Mouse (Mus musculus): ENCODE data around the gene Ciapin1. TPM values are rescaled to one million over a fixed set of nuclear protein-coding genes. Genes with fewer than 3 reads are reported as not detected.
A peak's percentile ranks its signal among the peaks of the same experiment; 100 is the strongest.

The Ciapin1 gene
- polyA plus RNA-seq (2016; fragmentation: Nextera tagmentation; extraction: Ambion mirVana): 80.9 and 83.4 TPM in 2 replicates

DNA sequence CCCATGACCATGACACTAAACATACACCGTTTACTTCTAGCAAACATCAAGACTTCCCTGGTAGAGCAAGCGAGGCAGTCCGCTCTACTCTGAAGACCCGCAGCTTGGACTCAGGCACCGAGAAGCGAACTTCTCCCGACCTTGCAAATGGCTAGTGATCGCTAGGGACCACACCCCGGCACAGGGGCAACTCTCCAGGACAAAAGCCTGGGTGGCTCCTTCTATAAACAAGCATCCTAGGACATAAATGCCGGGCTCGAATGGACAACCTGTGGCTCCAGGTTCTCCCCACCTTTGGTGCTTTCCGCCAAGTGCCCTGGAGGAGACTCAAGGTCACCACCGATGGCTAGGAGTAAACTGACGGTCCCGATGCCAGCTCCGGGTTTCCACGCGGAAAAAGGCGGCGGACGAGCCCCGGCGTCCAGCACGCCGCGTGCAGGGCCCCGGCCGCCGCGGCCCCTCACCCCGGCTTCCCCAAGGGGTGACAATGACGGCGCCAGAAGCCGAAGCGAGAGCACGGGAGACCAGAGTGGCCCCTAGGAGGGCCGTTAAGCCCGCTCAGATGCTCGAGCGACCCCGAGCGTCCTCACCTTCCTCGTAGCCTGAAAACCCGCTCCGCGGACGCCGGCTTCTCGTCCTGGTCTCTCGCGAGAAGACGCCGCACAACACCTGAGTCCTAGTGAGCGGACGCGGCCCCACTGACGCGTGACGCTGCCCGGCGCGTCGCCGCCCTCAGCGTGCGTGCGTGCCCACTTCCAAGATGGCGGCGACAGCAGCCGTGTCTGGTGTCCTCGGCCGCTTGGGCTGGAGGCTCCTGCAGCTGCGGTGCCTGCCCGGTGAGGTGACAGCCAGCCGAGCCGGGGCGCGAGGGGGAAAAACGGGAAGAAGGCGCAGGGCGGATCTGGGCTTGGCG lies at the start of gene Ciapin1, which contains the start of gene Coq9:
TSS of gene Ciapin1 (minus strand) at position 697 of the 913 bp plus-strand sequence.
TSS of gene Coq9 (plus strand) at position 660 of the 913 bp plus-strand sequence.
- Histone ChIP-seq H3K4me3 (peak within 1 kb of the TSS; percentile 88), H3K27me3 (replicated peaks) (no peaks in the 10 kb centered on the region), H3K9ac (peak within 1 kb of the TSS; percentile 97), H3K36me3 (peaks cover 19% of the 10 kb centered on the region), H3K9me3 (replicated peaks) (no peaks in the 10 kb centered on the region), H3K27ac (peak within 1 kb of the TSS; percentile 94), H3K4me2 (peak within 1 kb of the TSS; percentile 80), H3K4me1 (peaks cover 51% of the 10 kb centered on the region)
- ATAC-seq: peak; percentile 93
- under 1% methylated on average over 82 of the region's 82 CpGs for WGBS (ENCODE audit: insufficient replicate concordance)

DNA sequence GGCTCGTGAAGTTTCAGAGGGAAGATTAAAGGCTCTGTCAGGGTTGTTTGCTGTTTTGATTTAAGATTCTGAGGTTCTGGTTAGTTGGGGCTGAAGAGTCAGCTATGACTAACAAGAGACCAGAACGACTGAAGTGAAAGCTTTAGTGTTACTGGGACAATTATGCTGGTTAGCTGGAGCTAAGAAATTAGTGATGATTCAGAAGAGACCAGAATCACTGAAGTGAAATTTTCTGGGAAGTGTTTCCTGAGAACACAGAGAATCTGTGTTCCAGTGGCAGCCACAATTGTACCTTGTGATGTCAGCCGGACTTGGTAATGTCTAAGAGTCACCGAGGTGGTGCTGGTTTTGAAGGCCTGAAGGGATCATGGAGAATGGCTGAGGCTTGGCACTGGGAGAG lies 42.6 kb upstream of the Ciapin1 start:
- WGBS (ENCODE audit: insufficient replicate concordance): 55% methylated on average over 4 of the region's 4 CpGs
- no peaks in the 10 kb centered on the region for H3K9me3 ChIP-seq (replicated peaks)
- H3K27me3 ChIP-seq (replicated peaks): peaks cover 10% of the 10 kb centered on the region; the same call in 1 of the 2 replicates
- no peak overlapping the region for H3K4me2 ChIP-seq
- no peaks in the 10 kb centered on the region for H3K36me3 ChIP-seq
- peaks cover 12% of the 10 kb centered on the region for H3K4me1 ChIP-seq
- no peak for ATAC-seq
- no peak overlapping the region for H3K27ac ChIP-seq
- no peak overlapping the region for H3K4me3 ChIP-seq
- H3K9ac ChIP-seq: no peak overlapping the region

DNA sequence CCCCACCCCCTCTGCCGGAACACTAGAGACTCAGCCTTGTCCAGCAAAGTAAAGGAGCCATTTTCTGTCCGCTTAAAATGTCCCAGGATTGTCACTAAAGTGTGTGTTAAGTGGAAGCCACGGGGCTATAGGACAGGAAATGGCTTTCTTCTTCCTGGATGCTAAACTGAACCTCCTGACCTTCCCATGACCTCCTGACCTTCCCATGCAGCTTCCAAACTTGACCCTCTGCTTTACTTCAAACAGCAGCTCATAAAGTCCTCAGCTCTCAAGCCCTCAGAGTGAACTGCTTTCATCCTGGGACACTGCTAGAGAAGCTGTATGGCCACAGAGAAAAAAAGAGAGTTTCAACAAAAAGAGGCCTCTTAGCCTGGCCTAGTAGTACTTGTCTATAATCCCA lies 38.7 kb upstream of the Ciapin1 start:
- 50% methylated on average over 3 of the region's 3 CpGs for WGBS (ENCODE audit: insufficient replicate concordance)
- ATAC-seq: no peak
- Histone ChIP-seq H3K9me3 (replicated peaks) (no peaks in the 10 kb centered on the region), H3K27ac (peak overlapping the region; percentile 94), H3K9ac (no peak overlapping the region; the same call in 1 of the 2 replicates), H3K27me3 (replicated peaks) (peaks cover 29% of the 10 kb centered on the region), H3K4me2 (peak overlapping the region; percentile 89), H3K4me3 (no peak overlapping the region), H3K4me1 (peaks cover 46% of the 10 kb centered on the region), H3K36me3 (no peaks in the 10 kb centered on the region; the same call in 1 of the 2 replicates)

DNA sequence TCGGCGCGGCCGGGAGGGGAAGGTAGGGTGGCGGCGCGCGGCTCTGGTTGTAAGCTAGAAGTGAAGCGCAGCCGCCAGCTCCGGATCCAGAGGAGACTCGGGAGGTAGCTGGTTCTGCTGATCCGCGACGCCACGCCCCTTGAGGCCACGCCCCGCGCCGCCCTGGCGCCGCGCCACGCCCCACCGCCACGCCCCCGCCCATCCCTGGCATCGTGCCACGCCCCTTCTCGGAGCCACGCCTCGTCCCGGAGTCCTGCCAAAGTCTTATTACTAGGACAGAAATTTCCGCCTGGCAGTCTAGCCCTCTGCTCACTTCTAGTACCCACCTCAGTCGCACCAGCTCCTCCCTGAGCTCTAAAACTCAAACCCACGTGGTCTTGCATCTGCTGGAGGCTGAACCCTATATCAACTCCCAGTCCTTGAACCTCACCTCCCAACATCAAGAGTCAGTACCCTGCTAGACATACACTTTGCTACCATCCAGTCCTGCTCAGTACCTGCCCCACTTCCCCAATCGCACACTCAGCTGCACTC lies 38.1 kb upstream of the Ciapin1 start, which contains the start of gene Dok4:
TSS of gene Dok4 (minus strand) at position 134 of the 534 bp plus-strand sequence.
- Histone ChIP-seq H3K4me2 (peak within 1 kb of the TSS; percentile 89), H3K9me3 (replicated peaks) (no peaks in the 10 kb centered on the region), H3K9ac (peak within 1 kb of the TSS; percentile 89), H3K36me3 (no peaks in the 10 kb centered on the region; the same call in 1 of the 2 replicates), H3K4me1 (peaks cover 51% of the 10 kb centered on the region), H3K27me3 (replicated peaks) (peaks cover 34% of the 10 kb centered on the region), H3K4me3 (peak within 1 kb of the TSS; percentile 77), H3K27ac (peak within 1 kb of the TSS; percentile 94)
- 1% methylated on average over 37 of the region's 37 CpGs for WGBS (ENCODE audit: insufficient replicate concordance)
- ATAC-seq: peak; percentile 85

DNA sequence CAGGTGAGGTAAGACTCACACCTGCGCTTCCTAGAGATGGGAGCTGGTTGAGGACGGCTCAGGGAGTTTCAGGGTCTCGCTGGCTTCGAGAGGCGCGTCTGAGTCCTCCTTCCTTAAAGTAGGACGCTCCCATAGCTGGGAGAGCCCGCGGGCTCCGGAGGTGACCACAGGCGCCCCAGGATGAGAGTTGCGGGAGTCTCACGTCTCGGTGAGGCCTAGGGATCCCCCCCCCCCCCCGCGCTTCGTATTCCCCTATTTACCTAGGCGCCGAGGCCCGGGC lies 37.7 kb upstream of the Ciapin1 start:
- H3K9me3 ChIP-seq (replicated peaks): no peaks in the 10 kb centered on the region
- H3K4me2 ChIP-seq: peak overlapping the region; percentile 89
- H3K27me3 ChIP-seq (replicated peaks): peaks cover 39% of the 10 kb centered on the region
- peak overlapping the region; percentile 94 for H3K27ac ChIP-seq
- H3K36me3 ChIP-seq: peaks cover 2% of the 10 kb centered on the region
- peaks cover 56% of the 10 kb centered on the region for H3K4me1 ChIP-seq
- peak overlapping the region; percentile 77 for H3K4me3 ChIP-seq
- H3K9ac ChIP-seq: peak overlapping the region; percentile 89
- WGBS (ENCODE audit: insufficient replicate concordance): 1% methylated on average over 17 of the region's 20 CpGs
- peak; percentile 44 for ATAC-seq

DNA sequence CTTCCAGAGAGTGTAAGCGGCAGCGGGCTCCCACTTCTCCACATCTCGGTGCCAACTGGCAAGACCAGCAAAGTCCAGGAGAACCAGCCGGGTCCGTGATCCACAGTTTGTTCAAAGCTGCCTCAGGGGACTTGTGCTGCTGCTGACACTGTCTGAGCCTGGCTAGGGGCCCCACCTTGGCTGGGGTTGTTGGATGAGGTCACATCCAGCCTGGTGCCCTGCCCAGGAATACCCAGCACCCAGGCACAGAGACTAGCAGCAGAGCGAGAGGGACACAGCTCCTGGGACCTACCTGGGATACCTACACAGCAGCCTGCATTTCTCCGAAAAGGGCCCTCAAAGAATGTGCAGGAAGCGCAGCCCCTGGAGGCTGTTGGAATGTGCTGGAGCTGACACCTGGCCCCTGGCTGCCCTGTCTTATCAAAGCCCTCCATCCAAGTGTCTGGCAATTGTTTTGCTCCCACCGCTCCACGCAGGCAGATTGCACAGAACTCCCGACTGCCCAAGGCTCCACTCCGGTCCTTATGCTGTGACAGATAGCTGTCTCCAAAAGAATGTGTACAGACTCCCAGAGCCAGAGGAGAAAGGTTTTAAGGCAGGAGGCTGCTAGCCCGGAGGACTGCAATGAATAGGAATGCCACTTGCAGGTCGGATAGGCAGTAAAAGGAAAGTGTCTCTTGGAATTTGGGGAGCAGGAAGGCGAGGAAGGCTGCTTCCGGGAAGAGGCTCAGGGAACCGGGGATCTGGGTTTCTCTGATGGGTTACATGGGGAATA lies 37.1 kb upstream of the Ciapin1 start:
- peak overlapping the region; percentile 89 for H3K4me2 ChIP-seq
- H3K4me1 ChIP-seq: peaks cover 61% of the 10 kb centered on the region
- peaks cover 8% of the 10 kb centered on the region for H3K36me3 ChIP-seq
- H3K9ac ChIP-seq: peak overlapping the region; percentile 89
- H3K27ac ChIP-seq: peak overlapping the region; percentile 94
- no peaks in the 10 kb centered on the region for H3K9me3 ChIP-seq (replicated peaks)
- peaks cover 44% of the 10 kb centered on the region for H3K27me3 ChIP-seq (replicated peaks)
- peak overlapping the region; percentile 77 for H3K4me3 ChIP-seq
- ATAC-seq: peak; percentile 36
- WGBS (ENCODE audit: insufficient replicate concordance): 21% methylated on average over 17 of the region's 17 CpGs

DNA sequence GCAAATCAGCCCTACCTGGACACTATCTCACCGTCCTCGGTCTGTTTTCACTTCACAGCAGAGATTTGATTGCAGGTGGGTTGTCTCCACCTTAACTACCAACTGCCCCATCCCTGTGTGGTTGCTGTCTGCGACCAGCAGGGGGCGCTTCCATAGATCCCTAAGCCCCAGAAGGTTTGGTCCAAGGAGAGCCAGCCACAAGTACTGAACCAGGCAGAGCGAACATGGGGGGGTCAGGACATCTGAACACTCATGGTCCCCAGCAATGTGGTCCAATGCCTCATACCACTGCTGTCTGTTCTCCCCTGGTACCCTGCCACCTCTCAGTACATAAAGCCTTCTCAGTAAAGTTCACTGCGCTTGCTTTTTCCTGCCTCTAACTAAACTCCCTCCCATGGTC lies 36.2 kb upstream of the Ciapin1 start:
- H3K36me3 ChIP-seq: peaks cover 17% of the 10 kb centered on the region
- H3K9me3 ChIP-seq (replicated peaks): no peaks in the 10 kb centered on the region
- 13% methylated on average over 6 of the region's 6 CpGs for WGBS (ENCODE audit: insufficient replicate concordance)
- H3K4me3 ChIP-seq: peak overlapping the region; percentile 77
- H3K27ac ChIP-seq: peak overlapping the region; percentile 94
- peaks cover 50% of the 10 kb centered on the region for H3K27me3 ChIP-seq (replicated peaks)
- H3K4me1 ChIP-seq: peaks cover 70% of the 10 kb centered on the region
- peak overlapping the region; percentile 89 for H3K4me2 ChIP-seq
- H3K9ac ChIP-seq: peak overlapping the region; percentile 89
- peak; percentile 40; the same call in 1 of the 2 replicates for ATAC-seq

DNA sequence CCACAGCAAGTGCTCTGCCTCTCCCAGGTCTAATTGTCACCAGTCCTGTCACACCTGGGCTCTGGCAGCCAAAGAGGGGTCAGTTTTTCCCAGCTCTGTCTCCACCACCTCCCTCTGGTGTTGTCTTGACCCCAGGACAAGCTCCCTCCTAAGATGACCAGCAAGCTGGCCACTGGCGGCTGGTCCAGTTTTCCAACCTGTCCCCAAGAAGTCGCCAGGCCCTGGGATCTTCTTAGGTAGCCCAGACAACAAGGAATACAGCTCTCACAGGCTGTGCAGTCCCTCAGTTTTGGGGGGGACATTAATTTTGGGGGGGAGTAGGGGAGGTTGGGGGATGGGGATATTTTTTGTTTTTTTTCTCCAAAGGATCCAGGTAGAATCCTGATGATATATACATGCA lies 34.4 kb upstream of the Ciapin1 start:
- ATAC-seq: no peak
- H3K9me3 ChIP-seq (replicated peaks): no peaks in the 10 kb centered on the region
- peaks cover 83% of the 10 kb centered on the region for H3K4me1 ChIP-seq
- no peak overlapping the region for H3K4me2 ChIP-seq
- 88% methylated on average over 2 of the region's 2 CpGs for WGBS (ENCODE audit: insufficient replicate concordance)
- H3K27me3 ChIP-seq (replicated peaks): peaks cover 52% of the 10 kb centered on the region
- no peak overlapping the region for H3K9ac ChIP-seq
- H3K27ac ChIP-seq: no peak overlapping the region
- peaks cover 35% of the 10 kb centered on the region for H3K36me3 ChIP-seq
- H3K4me3 ChIP-seq: no peak overlapping the region

DNA sequence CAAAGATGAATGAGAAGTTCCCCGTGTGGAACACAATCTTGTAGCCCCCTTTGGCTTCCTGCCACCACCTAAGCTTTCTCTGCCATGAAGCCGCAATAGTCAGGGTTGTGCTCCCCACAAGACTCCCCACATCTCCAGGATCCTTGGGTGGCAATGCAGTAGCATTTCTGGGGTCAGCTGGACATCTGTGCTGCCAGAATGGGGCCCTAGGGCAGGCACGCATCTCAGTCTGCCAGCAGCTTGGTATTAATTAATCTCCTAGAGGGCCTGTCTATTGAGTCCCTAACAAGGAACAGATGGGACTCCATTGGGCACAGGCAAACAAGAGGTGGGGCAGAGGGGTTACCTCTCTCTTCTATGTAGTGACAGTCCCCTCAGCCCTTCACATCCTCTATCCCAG lies 34.0 kb upstream of the Ciapin1 start:
- H3K4me2 ChIP-seq: no peak overlapping the region
- WGBS (ENCODE audit: insufficient replicate concordance): 66% methylated on average over 3 of the region's 3 CpGs
- no peak overlapping the region for H3K27ac ChIP-seq
- H3K4me1 ChIP-seq: peaks cover 85% of the 10 kb centered on the region
- peaks cover 54% of the 10 kb centered on the region for H3K27me3 ChIP-seq (replicated peaks)
- H3K4me3 ChIP-seq: no peak overlapping the region
- H3K36me3 ChIP-seq: peaks cover 39% of the 10 kb centered on the region
- no peaks in the 10 kb centered on the region for H3K9me3 ChIP-seq (replicated peaks)
- ATAC-seq: no peak
- H3K9ac ChIP-seq: no peak overlapping the region

DNA sequence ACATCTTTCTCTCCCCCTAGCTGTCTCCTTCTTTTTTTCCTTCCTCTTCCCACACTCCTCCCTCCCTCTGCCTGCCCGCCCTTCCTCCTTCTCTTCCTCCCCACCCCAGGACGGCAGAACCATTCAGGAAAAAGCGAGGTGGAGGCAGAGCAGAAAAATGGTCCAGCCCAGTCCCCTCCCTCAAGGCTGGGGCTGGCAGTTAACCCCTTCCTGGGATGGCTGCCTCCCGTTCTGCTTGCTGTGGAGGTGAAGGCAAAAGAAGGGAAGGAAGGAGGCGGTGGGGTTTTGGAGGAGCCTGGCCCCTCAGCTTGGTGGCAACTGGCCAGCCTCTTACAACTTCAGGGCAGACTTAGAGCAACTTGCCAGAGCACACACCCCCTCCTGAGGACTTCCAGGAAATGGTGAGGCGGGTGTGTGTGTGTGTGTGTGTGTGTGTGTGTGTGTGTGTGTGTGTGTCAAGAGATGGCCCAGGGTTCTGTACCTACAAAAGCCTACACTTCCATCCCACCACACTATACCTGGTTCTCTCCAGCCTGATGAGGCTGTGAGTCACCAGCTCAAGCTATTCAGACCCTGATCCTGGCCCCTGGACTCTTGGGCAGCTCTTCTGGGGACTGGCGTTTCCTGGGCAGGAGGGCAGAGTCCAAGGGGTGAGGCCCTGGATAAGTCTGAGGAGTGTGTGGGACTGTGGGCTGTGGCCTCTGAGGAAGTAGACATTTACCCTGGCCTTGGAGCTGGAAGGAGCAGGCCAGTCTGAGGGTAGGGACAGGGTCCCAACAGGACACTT lies 33.1 kb upstream of the Ciapin1 start:
- peaks cover 47% of the 10 kb centered on the region for H3K36me3 ChIP-seq
- peak overlapping the region; percentile 55 for H3K9ac ChIP-seq
- H3K4me3 ChIP-seq: peak overlapping the region; percentile 44
- 0 out of 2 replicates have a peak overlapping the region, but pooled peaks have one; percentile 1 for H3K27ac ChIP-seq
- H3K27me3 ChIP-seq (replicated peaks): peaks cover 55% of the 10 kb centered on the region
- no peaks in the 10 kb centered on the region for H3K9me3 ChIP-seq (replicated peaks)
- H3K4me2 ChIP-seq: peak overlapping the region; percentile 68
- H3K4me1 ChIP-seq: peaks cover 85% of the 10 kb centered on the region
- WGBS (ENCODE audit: insufficient replicate concordance): 10% methylated on average over 7 of the region's 7 CpGs
- ATAC-seq: no peak

DNA sequence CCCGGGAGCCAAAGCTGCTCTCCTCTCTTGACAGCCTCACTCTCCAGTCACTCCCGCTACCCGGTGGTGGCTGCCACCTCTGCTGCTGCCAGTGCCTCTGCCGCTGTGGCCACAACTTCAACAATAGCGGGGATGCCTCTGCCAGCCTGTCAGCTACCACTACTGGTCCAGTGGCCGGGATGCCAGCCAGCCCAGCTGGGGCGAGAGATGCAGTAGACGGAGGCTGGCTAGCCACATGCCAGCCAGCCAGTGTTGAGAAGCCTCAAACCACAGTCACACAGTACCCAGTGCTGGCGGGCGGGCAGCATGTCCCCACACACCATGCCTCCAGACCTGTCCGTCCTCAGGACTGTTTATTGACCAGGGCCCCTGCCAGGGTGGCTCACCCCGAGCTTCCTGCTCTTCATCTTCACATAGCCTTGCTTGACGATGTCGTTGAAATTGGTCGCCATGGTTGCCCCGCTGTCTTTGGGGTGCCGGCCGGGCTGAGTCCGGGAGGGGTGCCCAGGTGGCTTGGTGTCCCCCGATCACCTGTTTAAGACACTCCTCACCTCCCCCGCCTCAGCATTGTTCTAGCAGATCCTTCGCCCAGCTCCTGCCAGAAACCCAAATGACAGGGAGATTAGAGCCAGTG lies 32.4 kb upstream of the Ciapin1 start:
- H3K4me1 ChIP-seq: peaks cover 85% of the 10 kb centered on the region
- peak overlapping the region; percentile 55 for H3K9ac ChIP-seq
- H3K27me3 ChIP-seq (replicated peaks): peaks cover 55% of the 10 kb centered on the region
- peaks cover 55% of the 10 kb centered on the region for H3K36me3 ChIP-seq
- WGBS (ENCODE audit: insufficient replicate concordance): 16% methylated on average over 22 of the region's 22 CpGs
- H3K27ac ChIP-seq: no peak overlapping the region
- no peaks in the 10 kb centered on the region for H3K9me3 ChIP-seq (replicated peaks)
- no peak for ATAC-seq
- H3K4me3 ChIP-seq: peak overlapping the region; percentile 44
- peak overlapping the region; percentile 68 for H3K4me2 ChIP-seq

Measured in liver, embryonic 12.5 days (tissue).